Mouse (Mus musculus) midbrain, embryonic 14.5 days (tissue): Measurements from ENCODE around the gene Plcb1. TPM values are rescaled to one million over a fixed set of nuclear protein-coding genes. Genes with fewer than 3 reads are reported as not detected.
A peak's percentile ranks its signal among the peaks of the same experiment; 100 is the strongest.

Experiments used
- ATAC-seq: fragments of 200-750 bp; cut with Nextera tagmentation; 2 replicates; pipeline ENCODE4 v1.8.0; 2017; ENCODE audit warnings: moderate number of reproducible peaks, moderate library complexity; ENCODE audit not compliant: low FRiP score, low TSS enrichment
- DNase-seq: peaks from one replicate; pipeline ENCODE4 v3.0.0-alpha.2; 2015
- H3K27ac ChIP-seq: fragments of 300-500 bp; sonication (generic); replicated peaks from 2 replicates; pipeline ENCODE4 v1.5.1; 2014; ENCODE audit warnings: mild to moderate bottlenecking, low read depth, low read length, moderate library complexity
- H3K27me3 ChIP-seq: fragments of 300-500 bp; sonication (generic); 2 replicates; pipeline ENCODE4 v1.6.1; 2014; ENCODE audit warnings: low read length, control low read depth, mixed read lengths; ENCODE audit not compliant: control insufficient read depth, insufficient read depth
- H3K36me3 ChIP-seq: fragments of 300-500 bp; sonication (generic); 2 replicates; pipeline ENCODE4 v1.6.1; 2014; ENCODE audit warnings: low read length, control low read depth; ENCODE audit not compliant: control insufficient read depth, insufficient read depth
- H3K4me1 ChIP-seq: fragments of 300-500 bp; sonication (generic); 2 replicates; pipeline ENCODE4 v1.6.1; 2014; ENCODE audit warnings: mild to moderate bottlenecking, antibody characterized with exemption, low read length, control low read depth; ENCODE audit not compliant: control insufficient read depth, insufficient read depth
- H3K4me2 ChIP-seq: fragments of 300-500 bp; sonication (generic); 2 replicates; pipeline ENCODE4 v1.6.1; 2014; ENCODE audit warnings: mild to moderate bottlenecking, low read length, moderate library complexity
- H3K4me3 ChIP-seq: fragments of 300-500 bp; sonication (generic); replicated peaks from 2 replicates; pipeline ENCODE4 v1.5.1; 2014; ENCODE audit warnings: low read depth, low read length
- H3K9ac ChIP-seq: fragments of 300-500 bp; sonication (generic); replicated peaks from 2 replicates; pipeline ENCODE4 v1.6.1; 2014; ENCODE audit warnings: mild to moderate bottlenecking, low read length, moderate library complexity
- H3K9me3 ChIP-seq: fragments of 300-500 bp; sonication (generic); 2 replicates; pipeline ENCODE4 v1.6.1; 2016; ENCODE audit warnings: low read length, control low read depth, mixed read lengths; ENCODE audit not compliant: control insufficient read depth
- WGBS: fragments of 180-500 bp; shearing (Covaris S2); extraction: QIAGEN DNeasy Blood & Tissue Kit; methylation state at CpG from one replicate; pipeline ENCODE4 v1.1.7; 2014; 5-methylcytosine and 5-hydroxymethylcytosine counted together
- polyA plus RNA-seq: library from polyadenylated mRNA; unstranded; fragments of >200 nt; fragmentation: Nextera tagmentation; extraction: Ambion mirVana; gene quantifications from 2 replicates; pipeline ENCODE4 v1.2.1, GENCODE M21; 2014

Plcb1 gene
- polyA plus RNA-seq, 1 experiment from 2014 or later: 30.7 TPM

GRCm38 (mm10) chr2:135274949-135275348 lies 489.1 kb downstream of the Plcb1 start:
- no peak overlapping the region for H3K4me2 ChIP-seq
- H3K4me1 ChIP-seq: no peaks in the 10 kb centered on the region

GRCm38 (mm10) chr2:135278506-135278905 lies 492.6 kb downstream of the Plcb1 start:
- ATAC-seq (0 out of 2 replicates have a peak, but pooled peaks have one; percentile 14), DNase-seq (peak; percentile 41)
- Histone ChIP-seq H3K9me3 (no peaks in the 10 kb centered on the region), H3K27me3 (no peaks in the 10 kb centered on the region), H3K4me1 (no peaks in the 10 kb centered on the region), H3K9ac (no peak overlapping the region), H3K36me3 (no peaks in the 10 kb centered on the region), H3K27ac (no peak overlapping the region; the same call in 1 of the 2 replicates), H3K4me2 (no peak overlapping the region), H3K4me3 (no peak overlapping the region)
- 48% methylated on average over 3 of the region's 3 CpGs for WGBS

More at GRCm38 (mm10) chr2:135274949-135275348, 489.1 kb downstream of the Plcb1 start:
- WGBS: 88% methylated on average over 5 of the region's 5 CpGs
- Histone ChIP-seq H3K9me3 (no peaks in the 10 kb centered on the region), H3K27me3 (no peaks in the 10 kb centered on the region), H3K27ac (no peak overlapping the region), H3K4me3 (no peak overlapping the region), H3K9ac (no peak overlapping the region), H3K36me3 (no peaks in the 10 kb centered on the region)
- no peak for ATAC-seq
- no peak for DNase-seq

DNA sequence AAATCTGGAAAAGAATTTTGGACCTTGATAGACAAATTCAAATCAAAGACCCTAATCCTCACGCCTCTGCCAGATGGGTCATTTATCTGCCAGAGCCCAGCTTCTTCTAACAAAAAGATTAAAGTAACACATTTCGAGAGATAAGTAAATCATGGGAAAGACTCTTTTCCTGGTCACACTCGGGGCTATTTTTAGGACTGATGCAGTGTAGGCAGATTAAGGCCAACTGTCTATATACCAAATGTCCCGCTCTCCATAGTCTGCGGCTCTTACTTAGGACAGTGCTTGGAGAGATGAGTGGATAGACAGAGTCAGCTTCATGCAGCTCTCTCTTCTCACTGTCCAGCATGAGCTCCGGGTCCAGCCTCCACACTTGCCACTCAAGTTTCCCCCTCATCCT lies 493.2 kb downstream of the Plcb1 start:
- Histone ChIP-seq H3K27ac (peak overlapping the region; percentile 9; the same call in 1 of the 2 replicates), H3K4me2 (no peak overlapping the region), H3K36me3 (no peaks in the 10 kb centered on the region), H3K27me3 (no peaks in the 10 kb centered on the region), H3K4me3 (no peak overlapping the region), H3K9ac (no peak overlapping the region), H3K4me1 (no peaks in the 10 kb centered on the region), H3K9me3 (no peaks in the 10 kb centered on the region)
- DNase-seq: no peak
- ATAC-seq: no peak
- 68% methylated on average over 6 of the region's 6 CpGs for WGBS

DNA sequence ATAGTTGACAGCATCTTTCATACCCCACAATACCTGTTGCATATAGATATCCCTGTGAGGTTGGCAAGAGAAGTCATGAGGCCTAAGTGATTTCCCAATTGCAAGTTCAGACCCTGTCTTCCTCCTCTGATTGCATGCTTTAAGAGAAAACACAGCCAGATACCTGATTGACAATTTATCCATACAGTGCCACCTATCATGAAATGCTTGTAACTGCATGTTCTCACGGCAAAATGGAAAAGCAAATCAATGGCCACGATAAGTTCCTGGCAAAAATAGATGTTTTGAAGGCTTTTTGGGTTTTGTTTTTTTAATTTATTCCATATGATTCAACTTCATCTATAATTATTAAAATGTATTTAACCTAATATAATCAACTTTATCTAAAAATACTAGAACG lies 497.9 kb downstream of the Plcb1 start:
- no peak for DNase-seq
- 73% methylated on average over 3 of the region's 3 CpGs for WGBS
- Histone ChIP-seq H3K9ac (no peak overlapping the region), H3K4me1 (no peaks in the 10 kb centered on the region), H3K27me3 (no peaks in the 10 kb centered on the region), H3K27ac (no peak overlapping the region), H3K9me3 (no peaks in the 10 kb centered on the region), H3K36me3 (no peaks in the 10 kb centered on the region), H3K4me3 (no peak overlapping the region), H3K4me2 (no peak overlapping the region)
- ATAC-seq: no peak

GRCm38 (mm10) chr2:135296184-135296769 lies 510.4 kb downstream of the Plcb1 start:
- 94% methylated on average over 8 of the region's 8 CpGs for WGBS

GRCm38 (mm10) chr2:135300480-135300879 lies 514.6 kb downstream of the Plcb1 start:
- H3K27ac ChIP-seq: no peak overlapping the region
- no peak overlapping the region for H3K4me2 ChIP-seq
- H3K27me3 ChIP-seq: no peaks in the 10 kb centered on the region
- peaks cover 11% of the 10 kb centered on the region; the same call in 1 of the 2 replicates for H3K4me1 ChIP-seq
- no peak for ATAC-seq
- H3K9ac ChIP-seq: no peak overlapping the region
- 83% methylated on average over 1 of the region's 1 CpGs for WGBS
- no peak overlapping the region for H3K4me3 ChIP-seq
- no peaks in the 10 kb centered on the region for H3K9me3 ChIP-seq
- H3K36me3 ChIP-seq: no peaks in the 10 kb centered on the region
- DNase-seq: no peak

More at GRCm38 (mm10) chr2:135296184-135296769, 510.4 kb downstream of the Plcb1 start:
- Histone ChIP-seq H3K9me3 (no peaks in the 10 kb centered on the region), H3K4me3 (no peak overlapping the region), H3K9ac (no peak overlapping the region), H3K4me2 (no peak overlapping the region), H3K27ac (no peak overlapping the region), H3K36me3 (no peaks in the 10 kb centered on the region), H3K4me1 (peaks cover 11% of the 10 kb centered on the region; the same call in 1 of the 2 replicates), H3K27me3 (no peaks in the 10 kb centered on the region)
- no peak for ATAC-seq
- no peak for DNase-seq

- H3K9ac ChIP-seq: no peak overlapping the region
- no peaks in the 10 kb centered on the region for H3K27me3 ChIP-seq
- H3K4me1 ChIP-seq: peaks cover 11% of the 10 kb centered on the region; the same call in 1 of the 2 replicates
- no peak overlapping the region for H3K27ac ChIP-seq
- no peak overlapping the region for H3K4me3 ChIP-seq
- DNase-seq: no peak
- ATAC-seq: no peak
- no peak overlapping the region for H3K4me2 ChIP-seq
- no peaks in the 10 kb centered on the region for H3K36me3 ChIP-seq
- no peaks in the 10 kb centered on the region for H3K9me3 ChIP-seq
- 86% methylated on average over 2 of the region's 2 CpGs for WGBS
These were observed 516.6 kb downstream of the Plcb1 start for GRCm38 (mm10) chr2:135302483-135302882.

DNA sequence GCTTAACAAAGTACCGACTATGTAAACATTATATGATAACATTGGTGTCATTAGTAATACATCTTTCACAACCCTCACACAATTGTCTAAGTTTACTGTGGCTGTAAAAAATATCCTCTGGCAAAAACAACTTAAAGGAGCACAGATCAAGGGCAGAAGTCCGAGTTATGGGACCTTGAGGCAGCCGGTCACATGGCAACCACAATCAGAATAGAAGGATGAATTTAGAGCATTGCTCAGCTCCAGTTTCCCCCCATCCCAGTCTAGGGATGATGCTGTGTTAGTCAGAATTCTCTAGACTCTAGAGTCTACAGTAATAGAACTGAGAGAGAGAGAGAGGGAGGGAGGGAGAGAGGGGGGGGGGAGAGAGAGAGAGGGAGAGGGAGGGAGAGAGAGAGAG lies 519.3 kb downstream of the Plcb1 start:
- Histone ChIP-seq H3K27me3 (no peaks in the 10 kb centered on the region), H3K4me2 (no peak overlapping the region), H3K4me3 (no peak overlapping the region), H3K9me3 (no peaks in the 10 kb centered on the region), H3K27ac (peak overlapping the region; percentile 33; the same call in 1 of the 2 replicates), H3K36me3 (no peaks in the 10 kb centered on the region), H3K9ac (no peak overlapping the region), H3K4me1 (0 out of 2 replicates have a peak, but pooled peaks cover 4% of the 10 kb centered on the region)
- no peak for ATAC-seq
- 86% methylated on average over 3 of the region's 3 CpGs for WGBS
- DNase-seq: no peak
